22 mouse cellular contexts compared by ENCODE assay signal in genomic region chr10:62038656-62039055, GRCm38 (mm10). TPM values are rescaled to one million over a fixed set of nuclear protein-coding genes. Genes with fewer than 3 reads are reported as not detected.
DNase-seq lines count a peak whose midpoint lies in the region; ATAC-seq and TF ChIP-seq lines count a peak whose summit lies in the region.
"Had no signal": no experiment of that assay in that cellular context is flagged by ENCODE, and none has a peak within 500 bp of the region (broad histone marks: within the 10 kb centered on the region; RNA-seq: fewer than 3 reads in every experiment).

No protein-coding gene starts in this region.

- H3K27me3 ChIP-seq in heart, adult 2 months (ENCODE audit: control insufficient read depth, insufficient read depth, low read length), result no peaks in the 10 kb centered on the region
- H3K27me3 ChIP-seq in forebrain, embryonic 13.5 days, result no peaks in the 10 kb centered on the region
- H3K27me3 ChIP-seq: embryonic facial prominence, embryonic 15.5 days; forebrain, embryonic 15.5 days; heart, embryonic 13.5 days; hindbrain, embryonic 12.5 days had no signal

- no peak for ATAC-seq in forebrain, embryonic 13.5 days
- ATAC-seq: forebrain, embryonic 15.5 days; hindbrain, embryonic 16.5 days had no signal

- no peak overlapping the region for H3K9ac ChIP-seq in heart, adult 2 months (ENCODE audit: low read depth, low read length)
- H3K9ac ChIP-seq in forebrain, embryonic 13.5 days, result no peak overlapping the region
- H3K9ac ChIP-seq: embryonic facial prominence, embryonic 15.5 days; forebrain, embryonic 15.5 days; heart, embryonic 13.5 days; hindbrain, embryonic 12.5 days had no signal

- peaks cover 4% of the 10 kb centered on the region; the same call in 1 of the 2 replicates for H3K4me1 ChIP-seq in heart, adult 2 months (ENCODE audit: control insufficient read depth, insufficient read depth, low read length)
- no peaks in the 10 kb centered on the region for H3K4me1 ChIP-seq in forebrain, embryonic 13.5 days
- H3K4me1 ChIP-seq: forebrain, embryonic 15.5 days; hindbrain, embryonic 12.5 days had no signal

- H3K27ac ChIP-seq in heart, adult 2 months, result no peak overlapping the region
- no peak overlapping the region for H3K27ac ChIP-seq in forebrain, embryonic 13.5 days
- H3K27ac ChIP-seq: embryonic facial prominence, embryonic 15.5 days; forebrain, embryonic 10.5 days; forebrain, embryonic 15.5 days; heart, embryonic 13.5 days; hindbrain, embryonic 12.5 days had no signal

- H3K9me3 ChIP-seq in forebrain, embryonic 13.5 days (replicated peaks), result peaks cover 13% of the 10 kb centered on the region
- H3K9me3 ChIP-seq: forebrain, embryonic 15.5 days had no signal

- WGBS in heart, adult 2 months, result 77% methylated on average over 1 of the region's 1 CpGs
- 81% methylated on average over 1 of the region's 1 CpGs for WGBS in forebrain, embryonic 13.5 days

- H3K79me2 ChIP-seq in heart, adult 2 months (replicated peaks; ENCODE audit: control insufficient read depth, insufficient read depth, low read length), result no peaks in the 10 kb centered on the region

- H3K36me3 ChIP-seq in heart, adult 2 months (ENCODE audit: control insufficient read depth, insufficient read depth, low read length), result no peaks in the 10 kb centered on the region
- H3K36me3 ChIP-seq in forebrain, embryonic 13.5 days (ENCODE audit: poor library complexity, severe bottlenecking), result no peaks in the 10 kb centered on the region
- H3K36me3 ChIP-seq: embryonic facial prominence, embryonic 15.5 days; forebrain, embryonic 10.5 days; forebrain, embryonic 15.5 days; heart, embryonic 13.5 days; hindbrain, embryonic 12.5 days had no signal

- intact Hi-C loops in heart, adult 2 months (cut with DNase I), result no loop called here
- intact Hi-C loops in heart, postnatal 14 days (cut with DNase I), result no loop called here

- no peak for TF ChIP-seq EP300 in heart, adult 2 months (IDR thresholded peaks at IDR 0.05; ENCODE audit: insufficient read depth, low read depth, low read length)

- TF ChIP-seq CTCF in heart, adult 2 months (IDR thresholded peaks at IDR 0.05), result 0 out of 2 replicates have a peak, but pooled peaks have one; percentile 2

- no peak for TF ChIP-seq POLR2A in heart, adult 2 months (IDR thresholded peaks at IDR 0.05; ENCODE audit: insufficient read depth, low read depth, low read length)

- H3K4me2 ChIP-seq in forebrain, embryonic 13.5 days, result no peak overlapping the region
- H3K4me2 ChIP-seq: embryonic facial prominence, embryonic 15.5 days; forebrain, embryonic 15.5 days; heart, embryonic 13.5 days; hindbrain, embryonic 12.5 days had no signal

- H3K4me3 ChIP-seq in heart, adult 2 months, result no peak overlapping the region
- no peak overlapping the region for H3K4me3 ChIP-seq in forebrain, embryonic 13.5 days
- H3K4me3 ChIP-seq: embryonic facial prominence, embryonic 15.5 days; erythroblast, embryonic 14.5 days; forebrain, embryonic 10.5 days; forebrain, embryonic 15.5 days; heart, embryonic 13.5 days; hindbrain, embryonic 12.5 days had no signal

- no peak for DNase-seq in heart, adult 2 months
- no peak for DNase-seq in heart, postnatal 14 days
- peak; percentile 88 for DNase-seq in gastrocnemius, adult 18-20 months (ENCODE audit: low spot score)
- DNase-seq in gastrocnemius, postnatal 10 days, result peak; percentile 56
- DNase-seq in skeletal muscle tissue, adult 2 months (ENCODE audit: low read depth, low spot score), result peak; percentile 80
- DNase-seq in layer of hippocampus, adult 18-20 months (ENCODE audit: low spot score in 2 of 2), result no peak
- DNase-seq: adrenal gland, postnatal 14 days; cerebellum, adult 18-20 months; cerebellum, adult 9-11 months; cerebellum, postnatal 36 days; heart, postnatal 4 days had no signal

RNA-seq across cellular contexts. Expression of gene Col13a1, which starts 59.7 kb away (rescaled TPM):
- total RNA-seq in heart, adult 2 months (2021), result under 1 TPM; 0.34 to 0.45 TPM
- 0.43 and 0.44 TPM in 2 replicates for polyA plus RNA-seq in heart, adult 2 months (2012; rRNA removed)
- total RNA-seq in heart, postnatal 14 days (2021), result 1 to 10 TPM; 1.3 to 1.8 TPM
- total RNA-seq in gastrocnemius, adult 18-20 months (2021), result 1 to 10 TPM in 1 of 2 experiments, under 1 TPM in 1; 0.78 to 1.0 TPM
- total RNA-seq in gastrocnemius, postnatal 10 days (2021), result 1 to 10 TPM; 3.4 to 7.2 TPM
- polyA plus RNA-seq in forebrain, embryonic 13.5 days (2015; fragmentation: Nextera tagmentation; extraction: Ambion mirVana), result 0.42 and 0.62 TPM in 2 replicates
- 1 to 10 TPM in 1 of 2 experiments, under 1 TPM in 1; 0.91 to 1.5 TPM for total RNA-seq in layer of hippocampus, adult 18-20 months (2021)
- total RNA-seq: granulocyte monocyte progenitor cell, adult 5-6 weeks; MEL had no signal
- polyA plus RNA-seq: C2C12 had no signal

Comparison
In these comparisons a context has a peak if more than half of its experiments do, and no peak if none do; other contexts are left out.
1. DNase-seq: peak in gastrocnemius, adult 18-20 months (single experiment), gastrocnemius, postnatal 10 days (single experiment) and skeletal muscle tissue, adult 2 months (single experiment); none in heart, adult 2 months (0 of 2), heart, postnatal 14 days (0 of 2) and layer of hippocampus, adult 18-20 months (0 of 2).